ENCODE assay signal across 10 mouse cellular contexts in the genomic region with DNA sequence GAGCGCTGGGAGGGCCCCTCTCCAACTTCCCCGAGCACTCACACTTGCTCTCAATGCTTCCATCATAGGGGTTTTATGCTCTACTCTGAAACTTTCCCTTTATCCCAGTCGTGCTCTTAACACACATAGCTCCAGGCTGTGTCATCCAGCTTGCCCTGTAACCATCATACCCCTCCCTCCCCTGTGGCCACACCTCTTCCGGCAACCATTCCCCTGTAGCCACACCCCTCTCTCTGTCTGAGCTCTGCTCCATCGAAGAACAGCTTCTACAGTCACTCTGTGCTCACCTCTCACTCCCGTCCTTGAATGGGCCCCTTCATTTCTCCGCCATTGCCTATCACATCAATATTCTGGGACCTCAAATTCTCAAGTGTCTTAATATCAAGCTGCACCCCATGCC.
A peak's percentile ranks its signal among the peaks of the same experiment; 100 is the strongest.
DNase-seq lines count a peak whose midpoint lies in the region; ATAC-seq lines count a peak whose summit lies in the region.
"Had no signal": no experiment of that assay in that cellular context is flagged by ENCODE, and none has a peak within 500 bp of the region (broad histone marks: within the 10 kb centered on the region; RNA-seq: fewer than 3 reads in every experiment).

No protein-coding gene starts in this region.

- no peaks in the 10 kb centered on the region for H3K9me3 ChIP-seq in heart, embryonic 13.5 days
- H3K9me3 ChIP-seq in midbrain, embryonic 11.5 days (ENCODE audit: control insufficient read depth, low read length), result no peaks in the 10 kb centered on the region
- no peaks in the 10 kb centered on the region for H3K9me3 ChIP-seq in midbrain, embryonic 10.5 days (replicated peaks)

- no peak for ATAC-seq in heart, embryonic 13.5 days (ENCODE audit: extremely low read depth, insufficient number of reproducible peaks, low FRiP score, low TSS enrichment)
- ATAC-seq in midbrain, embryonic 11.5 days (ENCODE audit: low FRiP score), result 0 out of 2 replicates have a peak, but pooled peaks have one; percentile 40

- H3K27ac ChIP-seq in heart, embryonic 13.5 days (replicated peaks), result peak overlapping the region; percentile 74
- H3K27ac ChIP-seq in midbrain, embryonic 11.5 days (ENCODE audit: low read depth, low read length), result no peak overlapping the region
- no peak overlapping the region for H3K27ac ChIP-seq in midbrain, embryonic 10.5 days (replicated peaks)

- peaks cover 85% of the 10 kb centered on the region for H3K4me1 ChIP-seq in heart, embryonic 13.5 days
- peaks cover 14% of the 10 kb centered on the region; the same call in 1 of the 2 replicates for H3K4me1 ChIP-seq in midbrain, embryonic 11.5 days (ENCODE audit: control insufficient read depth, insufficient read depth, low read length)
- H3K4me1 ChIP-seq in midbrain, embryonic 10.5 days, result peaks cover 58% of the 10 kb centered on the region

- H3K4me2 ChIP-seq in heart, embryonic 13.5 days, result no peak overlapping the region
- no peak overlapping the region for H3K4me2 ChIP-seq in midbrain, embryonic 11.5 days
- H3K4me2 ChIP-seq: hindbrain, embryonic 14.5 days had no signal

- DNase-seq in heart, postnatal 4 days, result no peak
- DNase-seq in midbrain, embryonic 11.5 days (ENCODE audit: low spot score, missing footprints), result no peak
- no peak for DNase-seq in midbrain, embryonic 10.5 days (ENCODE audit: low spot score)
- peak; percentile 75 for DNase-seq in WW6 (ENCODE audit: low read depth, low spot score)
- peak; percentile 25 for DNase-seq in splenic B cell, adult 2 months (ENCODE audit: low read depth, low spot score)
- no peak for DNase-seq in layer of hippocampus, adult 11-12 months (ENCODE audit: low spot score)
- no peak for DNase-seq in right cerebral cortex, postnatal 14 days
- DNase-seq: cerebellum, adult 9-10 months had no signal

- H3K36me3 ChIP-seq in heart, embryonic 13.5 days, result peaks cover 6% of the 10 kb centered on the region
- H3K36me3 ChIP-seq in midbrain, embryonic 11.5 days (ENCODE audit: control insufficient read depth, insufficient read depth, low read length), result no peaks in the 10 kb centered on the region
- H3K36me3 ChIP-seq in midbrain, embryonic 10.5 days, result peaks cover 26% of the 10 kb centered on the region
- no peaks in the 10 kb centered on the region for H3K36me3 ChIP-seq in splenic B cell, adult 2 months (ENCODE audit: control insufficient read depth, insufficient read depth, low read length, poor library complexity, severe bottlenecking)

- WGBS in heart, embryonic 13.5 days, result 45% methylated on average over 7 of the region's 7 CpGs
- WGBS in midbrain, embryonic 11.5 days, result 71% methylated on average over 7 of the region's 7 CpGs
- 76% methylated on average over 7 of the region's 7 CpGs for WGBS in midbrain, embryonic 10.5 days

- H3K27me3 ChIP-seq in heart, embryonic 13.5 days (replicated peaks), result no peaks in the 10 kb centered on the region
- no peaks in the 10 kb centered on the region for H3K27me3 ChIP-seq in midbrain, embryonic 11.5 days (ENCODE audit: control insufficient read depth, insufficient read depth, low read length)
- no peaks in the 10 kb centered on the region for H3K27me3 ChIP-seq in midbrain, embryonic 10.5 days (ENCODE audit: low read depth, poor library complexity, severe bottlenecking)
- no peaks in the 10 kb centered on the region for H3K27me3 ChIP-seq in splenic B cell, adult 2 months (ENCODE audit: control insufficient read depth, insufficient read depth, low read length, poor library complexity, severe bottlenecking)

- peak overlapping the region; percentile 68; the same call in 1 of the 2 replicates for H3K9ac ChIP-seq in heart, embryonic 13.5 days
- no peak overlapping the region for H3K9ac ChIP-seq in midbrain, embryonic 11.5 days (ENCODE audit: low read length)
- H3K9ac ChIP-seq: hindbrain, embryonic 14.5 days had no signal

- H3K4me3 ChIP-seq in heart, embryonic 13.5 days, result no peak overlapping the region
- no peak overlapping the region for H3K4me3 ChIP-seq in midbrain, embryonic 11.5 days (ENCODE audit: low read depth, low read length)
- no peak overlapping the region for H3K4me3 ChIP-seq in midbrain, embryonic 10.5 days

Comparison
In these comparisons a context has a peak if more than half of its experiments do, and no peak if none do; other contexts are left out.
1. DNase-seq: peak in WW6 (single experiment) and splenic B cell, adult 2 months (single experiment); none in heart, postnatal 4 days (single experiment), midbrain, embryonic 11.5 days (single experiment), midbrain, embryonic 10.5 days (single experiment), layer of hippocampus, adult 11-12 months (single experiment) and right cerebral cortex, postnatal 14 days (single experiment).